Mouse (Mus musculus) CH12.LX (cell line): ENCODE results near the gene Cul4b.

Experiments used
- BHLHE40 ChIP-seq: IDR thresholded peaks from 2 replicates; pipeline ENCODE4 v1.6.1; 2011; ENCODE audit warnings: mild to moderate bottlenecking, low read depth, low read length, improper control_type of control experiment
- CHD2 ChIP-seq: IDR thresholded peaks from 2 replicates; pipeline ENCODE4 v1.6.1; 2011; ENCODE audit warnings: low read length, improper control_type of control experiment
- CTCF ChIP-seq, 2 experiments: IDR thresholded peaks in 1 of 2; conservative IDR thresholded peaks in 1 of 2; 2 replicates each; pipeline ENCODE4 v1.5.1; 2011 to 2012; ENCODE audit warnings: low read depth in 2 of 2, low read length in 2 of 2, improper control_type of control experiment in 1 of 2, inconsistent platforms in 1 of 2, mild to moderate bottlenecking in 1 of 2, moderate library complexity in 1 of 2
- EP300 ChIP-seq: IDR thresholded peaks from 2 replicates; pipeline ENCODE4 v1.6.1; 2011; ENCODE audit warnings: low read length, improper control_type of control experiment
- MAX ChIP-seq: IDR thresholded peaks from 2 replicates; pipeline ENCODE4 v1.6.1; 2011; ENCODE audit warnings: low read length, improper control_type of control experiment
- POLR2A ChIP-seq: IDR thresholded peaks from 2 replicates; pipeline ENCODE4 v1.6.1; 2011; ENCODE audit warnings: low read depth, mild to moderate bottlenecking, improper control_type of control experiment, low read length
- SMC3 ChIP-seq: IDR thresholded peaks from 2 replicates; pipeline ENCODE4 v1.6.1; 2011; ENCODE audit warnings: low read depth, low read length, improper control_type of control experiment

DNA sequence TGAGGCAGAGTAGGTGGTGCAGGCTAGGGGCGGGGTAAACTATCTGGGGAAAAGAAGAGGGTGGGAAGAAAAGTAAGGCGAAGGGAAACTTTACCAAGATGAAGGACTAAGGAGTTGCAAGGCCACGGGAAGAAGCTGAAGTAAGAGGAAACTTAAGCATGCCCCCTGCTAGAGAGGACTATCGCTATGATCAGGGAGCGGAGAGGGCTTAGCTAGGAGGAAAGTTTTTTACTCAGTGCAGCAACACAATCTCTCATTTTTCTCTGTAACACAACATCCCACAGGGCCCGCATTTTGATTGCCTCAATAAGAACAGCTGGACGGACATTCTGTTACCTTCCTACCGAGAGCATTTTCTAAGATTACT lies 10.8 kb downstream of the Cul4b start:
- TF ChIP-seq EP300 (no peak), CHD2 (no peak), CTCF (conservative IDR thresholded peaks at IDR 0.05 in 1 of 2, IDR thresholded peaks at IDR 0.05 in 1 of 2; ENCODE audit: low read depth in 2 of 2, low read length in 2 of 2) (no peak), POLR2A (0 out of 2 replicates have a peak, but pooled peaks have one; percentile 25), SMC3 (no peak), BHLHE40 (no peak), MAX (no peak)
